Mouse (Mus musculus): ENCODE data around the gene Klhl29.

The Klhl29 gene

DNA sequence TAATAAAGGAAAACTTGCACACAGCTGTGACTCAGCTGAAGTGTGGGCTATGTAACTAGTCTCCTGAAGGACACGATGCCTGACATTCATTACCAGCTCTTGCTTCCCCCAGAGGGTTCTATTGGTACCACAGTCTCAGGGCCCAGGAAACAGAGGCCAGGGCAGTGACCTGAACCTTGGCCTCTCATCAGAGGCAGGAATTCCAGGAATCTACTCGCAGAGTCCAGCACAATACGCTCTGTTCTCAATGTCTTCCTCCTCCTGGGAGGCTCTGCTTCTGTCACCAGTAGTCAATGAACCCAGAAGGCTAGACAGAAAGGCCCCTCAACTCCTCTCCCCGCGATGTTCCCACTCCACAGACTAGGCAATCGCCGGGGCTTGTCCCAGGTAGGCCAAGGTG is 125.4 kb downstream of the Klhl29 start:
- DNase-seq: no peak

DNA sequence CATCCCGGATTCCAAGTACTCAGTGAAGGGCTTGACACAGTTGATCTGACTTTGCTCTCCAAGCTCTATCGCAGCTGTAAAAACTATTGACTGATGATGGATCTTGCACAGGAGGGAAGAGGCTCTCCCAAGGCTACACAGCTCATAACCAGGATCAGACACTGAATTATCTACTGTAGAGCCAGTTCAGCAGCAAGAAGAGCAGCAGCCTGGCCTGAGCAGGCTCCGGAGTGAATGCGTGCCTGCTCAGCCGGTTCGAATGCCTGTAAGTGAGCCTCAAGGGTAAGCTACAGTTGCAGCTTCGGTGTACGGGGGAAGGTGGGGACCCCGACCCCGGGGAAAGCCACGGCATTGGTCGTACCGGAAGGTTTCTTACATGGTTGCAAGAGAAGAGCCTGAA is 126.4 kb downstream of the Klhl29 start:
- no peak for DNase-seq

DNA sequence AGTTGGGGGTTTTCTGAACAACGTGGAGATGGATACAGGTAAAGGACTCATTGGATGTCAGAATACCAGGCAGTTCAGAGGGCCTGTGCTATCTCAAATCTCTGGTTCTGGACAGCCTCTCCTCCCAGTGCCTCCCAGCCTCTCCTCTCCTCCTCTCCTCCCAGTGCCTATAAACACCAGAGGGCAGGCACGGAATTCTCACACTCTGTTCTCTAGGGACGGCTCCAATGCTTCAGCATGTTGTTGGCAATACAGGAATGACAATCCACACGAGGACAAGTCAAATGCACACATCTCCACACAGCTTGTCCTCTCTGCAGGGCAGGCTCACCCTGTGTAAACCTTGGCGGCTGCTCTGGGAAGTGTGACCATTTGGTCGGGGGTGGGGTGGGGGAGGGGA is 128.0 kb downstream of the Klhl29 start:
- no peak for DNase-seq

DNA sequence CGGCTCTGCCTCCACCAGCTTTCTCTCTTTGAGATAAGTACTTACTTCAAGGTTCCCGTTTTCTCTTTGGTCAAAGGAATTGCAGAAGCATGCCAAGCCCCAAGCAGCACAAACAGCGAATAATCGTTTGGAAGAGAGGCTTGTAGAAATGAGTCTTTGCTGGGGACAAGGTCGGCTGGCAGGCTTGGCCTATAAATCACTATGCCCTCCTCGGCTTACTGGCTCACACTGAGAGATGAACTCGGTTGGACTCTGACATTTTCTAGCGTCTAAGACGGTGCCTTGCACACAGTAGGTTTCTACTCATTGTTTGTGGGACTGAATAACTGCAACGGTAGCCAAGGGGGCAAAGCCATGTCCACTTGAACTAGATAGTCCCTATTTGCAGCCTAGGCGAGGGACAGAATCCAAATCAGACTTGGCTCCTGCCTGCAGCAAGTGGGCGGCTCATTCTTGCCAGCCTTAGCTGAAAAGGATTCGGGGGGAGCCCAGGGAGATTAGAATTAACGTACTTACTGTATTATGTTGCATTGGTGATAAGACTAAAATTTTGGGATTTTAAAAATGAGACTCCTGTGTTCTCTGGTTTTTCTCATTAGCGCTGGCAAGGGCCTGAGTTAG is 128.7 kb downstream of the Klhl29 start:
- no peak for DNase-seq

DNA sequence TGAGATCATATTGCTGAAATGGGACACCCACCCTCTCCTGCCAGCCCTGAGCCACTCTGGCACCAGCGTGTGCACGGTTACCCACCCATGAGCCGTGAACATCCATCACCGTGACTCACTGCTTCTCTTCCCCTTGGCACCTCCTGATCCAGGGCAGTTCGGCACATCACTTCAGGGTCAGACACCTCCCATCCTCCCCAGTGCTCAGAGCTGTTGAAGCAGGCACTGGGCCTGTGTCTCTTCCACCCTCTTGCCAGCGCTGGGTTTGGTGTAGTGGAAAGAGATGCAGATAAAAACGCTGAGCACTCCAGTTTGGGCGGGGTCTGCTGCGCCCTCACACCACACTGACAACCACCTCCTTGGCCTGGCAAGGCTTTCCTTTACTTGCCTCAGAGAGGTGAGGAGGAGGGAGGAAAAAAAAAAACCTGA is 129.3 kb downstream of the Klhl29 start:
- no peak for DNase-seq

DNA sequence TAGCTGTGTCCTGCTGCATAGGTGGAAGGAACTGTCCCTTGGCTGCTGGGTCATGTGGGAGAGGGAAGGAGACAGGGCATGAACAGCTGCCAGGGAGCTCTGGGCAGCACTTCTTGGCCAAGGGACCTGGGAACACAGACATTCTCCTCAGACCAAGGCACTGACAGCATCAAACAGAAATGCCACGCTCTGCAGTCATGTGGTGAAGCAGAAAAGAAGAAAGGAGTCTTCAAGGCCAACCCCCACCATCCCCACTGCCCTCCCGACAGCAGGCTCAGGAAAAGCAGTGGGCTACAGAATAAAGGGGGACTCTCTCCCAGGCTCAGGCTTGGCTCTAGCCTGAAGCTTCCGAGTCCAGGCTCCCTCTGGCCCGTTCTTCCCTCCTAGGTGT is 130.3 kb downstream of the Klhl29 start:
- no peak for DNase-seq

DNA sequence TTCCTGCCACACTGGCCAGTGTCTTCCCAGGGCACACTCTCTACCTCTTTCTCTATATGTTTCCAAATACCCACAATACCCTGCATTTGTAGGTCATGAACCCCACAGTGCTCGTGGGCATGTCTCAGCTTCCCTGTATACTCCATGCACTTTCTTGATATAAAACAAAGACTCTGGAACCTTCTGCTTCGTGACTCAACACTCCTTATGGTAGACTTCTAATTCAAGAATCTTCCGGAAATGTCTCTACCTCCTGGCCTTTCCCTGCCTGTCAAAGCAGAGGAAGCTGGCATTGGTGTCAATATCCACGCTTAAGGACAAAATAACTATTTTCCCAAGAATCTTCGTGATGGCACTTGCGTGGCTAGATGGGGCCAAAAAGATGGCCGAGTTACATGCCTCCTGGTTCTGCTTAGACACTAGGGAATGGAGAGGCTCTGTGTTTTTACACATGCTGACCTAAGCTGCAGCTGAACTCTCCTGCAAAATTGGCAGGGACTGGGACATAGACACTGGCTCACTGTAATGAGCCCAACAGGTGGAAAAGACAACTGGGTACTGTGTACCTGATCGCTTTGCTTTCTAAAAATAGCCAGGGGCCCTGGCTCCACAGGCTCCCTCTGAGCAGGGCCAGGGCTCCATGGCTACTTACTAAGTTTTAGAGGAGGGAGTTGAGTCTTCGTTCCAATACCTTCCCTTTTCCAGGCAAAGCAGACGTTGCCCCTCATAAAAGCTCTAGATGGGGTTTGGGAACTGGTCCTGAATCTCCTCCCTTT is 130.9 kb downstream of the Klhl29 start:
- no peak for DNase-seq

DNA sequence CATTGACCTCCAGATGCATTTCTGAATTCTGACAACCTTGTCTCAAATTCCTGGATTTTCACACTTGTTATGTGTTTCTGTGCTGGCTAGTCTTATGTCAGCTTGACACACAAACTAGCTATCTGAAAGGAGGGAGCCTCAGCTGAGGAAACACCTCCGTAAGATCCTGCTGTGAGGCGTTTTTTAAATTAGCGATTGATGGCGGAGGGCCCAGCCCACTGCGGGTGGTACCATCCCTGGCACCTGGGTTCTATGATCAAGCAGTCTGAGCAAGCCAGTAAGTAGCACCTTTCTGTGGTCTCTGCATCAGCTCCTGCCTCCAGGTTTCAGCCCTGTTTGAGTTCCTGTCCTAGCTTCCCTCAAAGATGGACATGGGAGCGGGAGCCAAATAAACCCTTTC is 131.6 kb downstream of the Klhl29 start:
- no peak for DNase-seq

DNA sequence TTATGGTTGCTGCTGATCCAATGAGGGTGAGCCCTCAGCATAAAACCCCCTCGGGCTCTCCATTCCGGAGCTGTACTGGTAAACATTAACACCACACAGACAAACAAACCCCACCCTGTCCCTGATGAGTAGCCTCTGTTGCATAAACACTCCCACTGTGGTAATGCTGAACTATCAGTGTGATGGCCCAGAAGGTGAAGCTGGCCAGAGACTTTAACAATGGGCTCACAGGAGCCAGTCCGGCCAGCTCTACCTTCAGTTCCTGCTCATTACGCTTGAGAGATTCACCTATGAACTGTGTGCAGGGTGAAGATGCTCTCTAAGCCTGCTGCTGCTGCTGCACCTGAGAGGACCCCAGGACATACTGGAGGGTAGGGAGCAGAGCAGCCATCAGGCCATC is 132.0 kb downstream of the Klhl29 start:
- no peak for DNase-seq

DNA sequence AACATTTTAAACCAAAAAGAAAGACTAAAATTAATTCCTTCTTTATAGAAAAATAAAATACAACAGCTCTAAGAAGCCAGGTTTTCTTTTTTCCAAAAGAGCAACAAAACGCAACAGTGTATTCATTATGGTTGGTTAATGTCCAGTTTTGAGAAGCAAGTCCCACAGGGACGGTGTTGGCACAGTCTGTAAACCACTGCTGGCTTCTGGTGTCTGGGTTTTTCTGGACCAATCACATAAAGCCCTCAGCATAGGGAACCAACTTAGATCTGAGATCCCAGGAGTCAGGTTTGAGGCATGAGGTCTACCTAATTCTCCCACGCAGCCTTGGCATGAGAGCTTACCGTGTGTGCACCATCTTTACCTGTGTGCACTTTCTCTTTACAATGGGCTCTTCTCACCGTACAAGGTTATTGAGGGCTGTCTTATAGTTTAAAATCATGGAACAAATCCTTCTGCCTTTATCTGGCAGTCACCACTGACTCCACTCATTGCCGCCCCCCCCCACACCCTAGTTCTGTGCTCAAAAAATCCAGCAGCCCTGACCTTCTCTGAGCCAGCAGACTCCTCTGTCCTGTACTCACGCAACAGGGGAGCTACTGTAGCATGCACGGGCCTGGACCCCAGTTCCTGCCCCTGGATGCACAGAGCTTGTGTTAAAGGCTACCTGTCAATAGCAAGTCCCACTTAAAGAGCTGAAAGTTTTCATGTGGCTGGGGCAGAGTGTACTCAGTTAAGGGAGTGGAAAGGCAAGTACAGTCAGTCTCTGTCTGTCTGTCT is 132.7 kb downstream of the Klhl29 start:
- no peak for DNase-seq

DNA sequence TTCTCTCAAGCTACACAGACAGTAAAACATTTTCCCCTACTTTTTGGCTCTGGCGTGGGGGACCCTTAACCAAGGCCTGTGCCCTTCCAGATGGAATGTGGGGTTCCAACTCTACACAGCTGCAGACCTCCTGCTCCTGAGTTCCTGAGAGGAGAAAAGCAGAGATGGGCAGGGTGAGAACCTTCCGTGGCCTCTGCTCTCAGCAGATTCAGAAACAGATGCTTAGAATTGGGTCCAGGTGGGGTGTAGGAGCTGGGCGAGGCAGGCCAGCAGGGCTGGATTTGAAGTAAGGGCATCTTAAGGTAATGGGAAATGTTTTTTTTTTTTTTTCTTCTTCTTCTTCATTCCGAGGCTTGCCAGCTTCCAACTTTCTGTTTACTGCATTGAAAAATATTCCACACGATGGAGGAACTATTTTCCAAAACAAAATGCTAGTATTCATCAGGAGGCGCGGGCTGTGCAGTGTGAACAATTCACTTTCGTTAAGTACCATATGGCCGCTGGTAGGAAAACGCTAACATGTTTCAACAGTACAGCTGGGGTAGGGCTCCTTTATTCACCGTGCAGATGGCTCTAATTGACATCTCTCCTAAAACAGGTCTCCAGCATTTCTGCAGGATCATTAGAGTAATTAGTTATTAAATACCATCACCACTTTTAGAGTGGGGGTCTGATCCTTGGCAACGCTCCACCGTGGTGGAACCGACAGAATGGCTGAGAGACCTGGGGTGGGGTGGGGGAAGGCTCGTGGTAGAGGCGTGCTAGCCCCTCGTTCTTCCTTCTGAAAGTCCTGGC is 135.8 kb downstream of the Klhl29 start:
- no peak for DNase-seq

DNA sequence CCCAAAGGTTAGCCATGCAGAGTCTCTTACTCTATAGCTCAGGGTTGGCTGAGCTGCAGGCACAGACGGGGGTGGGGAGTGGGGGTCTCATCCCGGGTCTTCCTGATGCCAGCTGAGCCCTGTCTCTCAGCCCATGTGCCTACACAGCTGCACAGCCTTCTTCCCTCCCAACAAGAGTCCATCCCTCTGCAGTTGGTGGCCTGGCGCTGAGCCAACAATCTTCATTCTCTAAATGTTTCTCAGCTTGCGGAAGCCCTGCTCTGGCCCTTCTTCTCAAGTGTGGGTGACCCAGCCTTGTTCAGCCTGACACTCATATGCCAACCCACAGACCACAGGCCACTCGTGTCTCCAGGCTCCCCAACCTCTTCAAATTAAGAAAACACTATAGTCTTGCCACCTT is 138.4 kb downstream of the Klhl29 start:
- DNase-seq: no peak

DNA sequence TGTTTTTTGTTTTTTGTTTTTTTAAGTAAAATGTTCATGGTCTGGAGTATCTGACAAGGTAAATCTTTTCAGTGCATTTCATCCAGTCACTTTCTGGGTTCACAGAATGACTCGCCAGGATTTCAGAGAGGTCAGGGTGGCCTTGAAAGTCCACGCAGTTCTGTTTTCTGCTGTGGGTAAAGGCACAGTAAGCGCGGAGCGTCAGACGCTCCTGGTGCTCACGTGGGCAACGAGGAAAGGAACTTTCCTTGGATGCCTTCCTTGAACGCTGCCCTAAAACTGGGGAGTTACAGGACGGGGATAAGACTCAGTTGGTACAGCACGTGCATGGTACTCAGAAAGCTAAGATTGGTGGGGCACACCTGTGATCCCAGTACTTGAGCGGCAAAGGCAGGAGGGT is 139.9 kb downstream of the Klhl29 start:
- no peak for DNase-seq

DNA sequence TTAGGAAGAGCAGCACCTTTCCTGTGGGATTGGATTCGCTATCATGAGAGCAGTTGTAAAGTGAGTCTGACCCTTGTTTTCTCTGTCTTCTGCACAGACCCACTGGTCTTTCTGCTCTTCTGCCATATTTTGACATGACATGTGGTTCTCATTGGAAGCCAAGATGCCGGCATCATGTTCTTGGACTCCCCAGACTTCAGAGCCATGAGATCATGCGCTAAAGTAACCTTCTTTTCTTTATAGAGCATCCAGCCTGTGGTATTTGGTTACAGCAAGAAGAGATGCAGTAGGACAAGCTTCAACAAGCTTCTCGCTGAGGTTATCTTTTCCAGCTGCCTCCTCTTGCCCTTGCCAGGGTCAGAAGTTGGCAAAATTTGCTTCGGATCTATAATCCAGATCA is 145.0 kb downstream of the Klhl29 start:
- no peak for DNase-seq

DNA sequence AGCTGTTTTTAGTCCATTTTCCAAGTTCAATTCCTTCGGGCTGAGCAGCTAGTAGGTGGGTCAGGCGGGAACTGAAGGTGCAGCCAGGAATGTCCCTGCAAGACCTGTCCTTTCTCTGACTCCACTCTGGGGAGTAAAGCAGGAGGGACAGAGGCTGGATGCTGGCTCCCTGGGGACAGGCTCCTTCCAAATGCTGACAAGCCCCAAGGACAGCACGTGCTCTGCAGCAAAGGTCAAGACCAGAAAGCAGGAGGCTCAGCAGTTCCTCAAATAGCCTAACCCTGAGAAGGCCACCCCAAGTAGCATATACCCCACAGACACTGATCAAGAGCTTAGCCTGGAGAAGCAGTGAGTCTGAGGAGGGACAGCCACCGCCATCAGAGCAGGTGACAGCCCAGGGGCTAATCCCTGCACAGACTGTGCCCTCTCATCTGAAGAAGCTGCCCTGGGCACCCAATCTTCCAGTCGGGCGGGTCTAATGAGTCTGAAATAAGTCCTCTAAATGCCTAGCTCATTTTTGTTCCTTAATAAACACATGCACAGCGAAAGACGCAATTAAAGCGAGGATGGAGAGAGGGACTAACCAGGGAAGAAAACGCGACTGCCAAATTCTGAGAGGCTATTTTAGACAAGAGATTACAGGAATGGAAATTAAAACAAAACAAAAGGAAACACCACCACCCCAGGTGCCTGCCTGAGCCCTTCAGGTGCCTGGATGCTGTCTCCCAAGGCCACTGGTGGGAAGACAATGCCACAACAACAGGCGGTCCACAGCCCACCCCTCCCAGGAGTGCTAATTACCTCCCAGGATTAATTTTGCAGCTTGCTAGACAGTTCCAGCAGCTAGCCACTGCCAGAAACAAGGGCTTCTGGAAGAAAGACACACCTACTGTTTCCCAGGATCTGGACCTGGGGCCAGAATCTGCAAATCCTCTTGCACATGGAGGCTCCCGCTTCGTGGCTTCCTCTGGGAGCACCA is 148.5 kb downstream of the Klhl29 start:
- DNase-seq: no peak

DNA sequence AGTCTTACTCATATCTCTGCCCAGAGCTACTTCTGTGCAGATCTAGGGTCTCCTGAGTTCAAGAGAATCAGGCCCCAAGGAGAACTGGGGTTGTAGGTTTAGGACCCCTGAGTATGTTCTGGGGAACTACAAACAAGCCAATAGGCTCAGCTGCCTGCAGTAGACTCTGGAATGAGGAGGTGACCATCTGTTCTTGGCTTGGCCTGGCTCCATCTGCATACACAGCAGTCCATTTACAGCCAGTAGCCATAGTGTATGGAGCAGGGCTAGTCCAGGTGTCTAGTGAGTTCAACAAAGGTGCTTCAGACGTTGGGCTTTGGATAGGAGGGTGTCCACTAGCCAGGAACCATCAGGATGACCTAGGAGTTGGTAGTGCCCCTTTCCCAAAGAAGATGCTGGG is 151.9 kb downstream of the Klhl29 start:
- no peak for DNase-seq

DNA sequence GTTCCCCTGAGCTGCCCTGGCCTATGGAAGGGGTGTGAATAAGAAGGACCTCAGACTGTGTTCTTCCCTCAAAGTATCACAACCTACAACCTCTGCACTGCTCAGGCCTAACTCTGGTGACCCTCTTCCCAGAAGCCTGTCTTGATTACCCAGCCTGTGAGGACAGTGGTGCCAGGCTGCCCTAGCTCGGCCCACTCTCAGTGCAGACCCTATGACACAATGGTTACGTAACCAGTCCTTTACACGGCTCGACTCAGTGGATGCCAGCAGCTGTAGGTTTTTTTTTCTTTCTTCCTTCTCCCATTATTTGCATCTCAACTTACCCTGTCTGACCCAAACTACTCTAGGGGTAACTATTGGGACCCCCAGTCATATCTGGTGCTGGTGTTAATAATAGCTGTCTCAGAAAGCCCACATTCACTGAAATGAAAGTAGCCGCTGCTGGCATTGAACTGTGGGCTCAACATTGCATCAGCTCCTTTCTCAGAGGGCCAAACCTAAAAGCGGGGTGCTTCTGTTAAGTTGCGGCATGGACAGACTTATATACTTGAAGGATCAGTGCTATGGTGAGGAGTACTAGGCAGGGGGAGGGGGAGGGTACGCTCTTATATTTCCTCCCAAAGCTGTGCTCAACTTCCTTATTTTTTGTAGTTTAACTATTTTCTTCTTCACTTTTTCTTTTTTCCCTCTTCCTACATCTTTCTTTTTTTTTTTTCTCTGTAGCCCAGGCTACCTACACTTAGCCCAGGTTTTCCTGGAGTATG is 152.9 kb downstream of the Klhl29 start:
- DNase-seq: no peak

DNA sequence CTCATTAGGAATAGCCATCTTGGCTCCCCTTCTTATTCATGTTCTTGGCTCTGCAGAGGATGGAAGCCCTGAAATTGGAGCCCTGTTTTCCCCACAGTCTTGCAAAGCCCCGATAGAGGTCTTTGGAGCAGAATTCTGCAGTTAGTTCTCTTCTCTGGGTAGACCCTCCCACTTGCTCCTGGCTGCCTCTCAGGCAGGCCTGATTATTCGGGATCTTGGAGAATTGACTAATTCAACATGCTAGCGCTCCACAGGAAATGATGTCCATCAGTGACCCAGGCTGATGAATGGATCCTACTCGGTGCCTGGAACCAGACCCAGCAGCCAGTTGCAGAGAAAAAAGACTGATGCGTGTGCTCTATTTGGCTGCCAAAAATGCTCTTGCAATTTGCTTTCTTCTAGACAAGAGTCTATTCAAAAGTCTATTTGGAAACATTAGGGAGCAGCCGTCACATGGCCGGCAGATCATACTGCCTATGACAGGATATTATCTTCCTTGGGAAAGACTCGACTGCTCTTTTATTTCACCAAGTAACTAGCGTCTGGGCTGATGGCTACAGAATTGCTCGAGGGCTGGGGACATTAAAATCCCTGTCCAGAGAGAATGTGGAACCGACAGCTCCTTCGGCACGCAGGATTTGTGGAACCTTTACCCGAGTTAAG is 155.4 kb downstream of the Klhl29 start:
- no peak for DNase-seq

DNA sequence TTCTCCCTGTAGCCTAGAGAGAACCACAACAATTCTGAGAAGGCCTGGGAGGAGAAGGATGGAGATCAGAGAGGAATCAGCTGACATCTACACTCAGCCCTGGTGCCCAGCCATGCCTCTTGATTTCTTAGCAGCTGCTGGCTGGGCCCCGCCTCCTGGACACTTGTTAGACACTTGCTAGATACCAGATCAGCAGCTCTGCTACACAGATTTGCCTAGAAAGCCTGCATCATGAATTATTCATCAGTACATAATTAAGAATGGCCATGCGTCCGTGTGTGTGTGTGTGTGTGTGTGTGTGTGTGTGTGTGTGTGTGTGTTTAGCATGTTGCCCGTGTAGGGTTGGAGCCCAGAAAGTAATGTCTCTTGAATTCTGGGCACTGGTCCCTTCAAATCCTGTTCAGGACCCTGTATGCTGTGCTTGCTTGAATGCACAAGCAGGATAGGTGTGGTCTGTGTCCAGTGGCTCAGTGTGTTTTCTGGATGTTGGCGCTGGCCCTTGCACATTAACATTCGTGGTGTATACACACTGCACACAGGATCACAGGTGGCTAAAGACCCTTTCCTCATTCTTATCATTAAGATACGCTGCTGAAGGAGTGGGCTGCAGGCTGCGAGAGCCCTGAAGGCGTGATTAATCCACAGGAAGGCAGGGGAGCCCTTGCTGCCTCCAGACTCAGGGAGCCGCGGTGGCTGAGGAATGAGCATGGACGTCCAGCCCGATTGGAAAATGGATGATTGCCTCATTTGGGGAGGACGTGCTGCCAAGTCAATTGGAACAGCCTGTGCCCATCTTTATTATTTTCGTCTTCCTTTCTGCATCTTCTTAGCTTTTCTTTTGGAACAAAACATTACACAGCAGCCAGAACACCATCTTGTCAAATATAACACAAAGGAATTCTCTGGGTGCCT is 159.4 kb downstream of the Klhl29 start:
- no peak for DNase-seq

DNA sequence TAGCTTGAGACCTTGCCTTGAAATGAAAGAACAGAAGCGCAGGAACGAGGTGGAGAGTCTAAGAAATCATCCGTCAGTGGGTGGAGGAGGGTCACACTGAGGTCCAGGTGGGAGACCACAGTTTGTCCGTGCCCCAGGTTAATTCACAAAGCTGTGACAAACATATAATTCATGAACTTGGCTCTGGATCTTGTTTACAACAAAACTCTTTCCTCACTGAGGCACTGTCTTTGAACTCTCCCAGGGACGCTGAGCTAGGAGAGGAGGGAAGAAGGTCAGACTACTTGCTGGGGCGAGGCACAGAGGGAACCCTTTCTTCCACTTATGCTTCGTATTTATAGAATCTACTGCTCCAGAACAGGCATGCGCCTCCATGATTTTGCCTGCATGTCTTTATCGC is 161.2 kb downstream of the Klhl29 start:
- no peak for DNase-seq
